Mouse (Mus musculus) urinary bladder, postnatal 25 days (tissue): Measurements from ENCODE around the gene Pik3cb.
A peak's percentile ranks its signal among the peaks of the same experiment; 100 is the strongest.

ENCODE experiments used
- DNase-seq: peaks from one replicate; pipeline ENCODE4 v3.0.0; 2022; ENCODE audit warnings: low spot score

Pik3cb gene

GRCm38 (mm10) chr9:99140063-99140882, at the start of gene Pik3cb:
Gene Pik3cb (minus strand): TSS chr9:99140621.
- peak; percentile 99 for DNase-seq

DNA sequence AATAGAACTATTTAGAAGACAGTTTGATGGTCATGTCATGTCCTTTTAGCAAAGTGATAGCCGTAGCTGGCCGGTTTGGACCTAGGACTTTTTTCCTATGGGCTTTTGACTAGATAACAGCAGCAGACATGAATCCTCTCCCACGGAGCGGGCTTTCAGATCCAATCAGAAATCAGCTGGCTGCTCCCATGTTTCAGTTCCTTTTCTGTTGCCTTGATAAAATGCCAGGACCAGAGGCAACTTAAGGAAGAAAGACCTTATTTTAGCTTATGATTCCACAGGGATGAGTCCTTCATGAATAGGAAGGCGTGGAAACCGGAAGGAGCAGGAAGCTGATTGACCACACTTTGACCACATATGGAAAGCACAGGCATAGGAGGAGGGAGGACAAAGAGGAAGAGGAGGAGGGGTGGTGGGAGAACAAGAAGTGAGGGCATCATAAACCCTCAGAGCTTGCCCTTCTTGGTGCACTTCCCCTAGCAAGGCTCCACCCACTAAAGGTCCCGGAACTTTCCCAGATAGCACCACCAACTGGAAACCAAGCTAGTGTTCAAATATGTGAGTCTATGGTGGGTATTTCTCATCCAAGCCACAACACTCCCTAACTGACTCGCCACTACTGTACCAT, 42.7 kb upstream of the Pik3cb start:
- no peak for DNase-seq

DNA sequence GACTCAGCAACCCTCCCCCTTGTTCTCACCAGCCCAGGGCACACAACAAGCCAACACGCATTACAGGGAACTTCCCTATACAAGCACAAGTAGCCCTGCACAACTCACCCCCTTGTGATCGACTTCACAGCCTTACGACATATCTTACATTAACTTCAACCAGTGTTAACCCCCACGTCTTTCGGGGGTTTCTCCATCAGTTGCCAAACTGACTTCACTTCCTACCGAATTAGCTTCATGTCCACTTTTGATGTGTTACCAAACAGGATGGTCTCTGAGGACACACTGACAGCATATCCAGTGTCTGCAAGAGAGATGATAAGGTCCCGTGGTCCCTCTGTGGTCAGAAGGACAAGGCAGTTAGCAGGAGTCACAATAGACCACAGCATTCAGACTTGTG, 41.7 kb upstream of the Pik3cb start:
- no peak for DNase-seq

- DNase-seq, result no peak
Measured at GRCm38 (mm10) chr9:99180272-99180671, 39.9 kb upstream of the Pik3cb start.

GRCm38 (mm10) chr9:99178736-99179135, 38.3 kb upstream of the Pik3cb start:
- no peak for DNase-seq

- DNase-seq, result no peak
Measured at GRCm38 (mm10) chr9:99175774-99176173, 35.4 kb upstream of the Pik3cb start.

DNA sequence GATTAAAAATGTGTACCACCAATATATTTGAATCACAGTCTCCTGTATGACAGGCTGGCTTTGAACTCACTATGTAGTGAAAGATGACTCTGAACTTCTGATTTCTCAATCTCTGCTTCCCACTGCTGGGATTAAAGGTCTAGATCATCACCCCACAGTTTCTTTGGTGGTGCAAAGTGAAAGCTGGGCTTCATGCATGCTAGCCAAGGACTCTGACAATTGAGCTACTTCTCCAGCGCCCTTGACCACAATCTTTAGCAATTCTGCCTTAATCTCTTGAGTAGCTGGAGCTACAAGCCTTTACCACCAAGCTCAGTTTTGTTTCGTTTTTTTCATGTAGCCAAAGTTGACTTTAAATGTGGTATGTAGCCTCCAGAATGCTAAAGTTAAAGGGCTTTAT, 32.4 kb upstream of the Pik3cb start:
- no peak for DNase-seq

DNA sequence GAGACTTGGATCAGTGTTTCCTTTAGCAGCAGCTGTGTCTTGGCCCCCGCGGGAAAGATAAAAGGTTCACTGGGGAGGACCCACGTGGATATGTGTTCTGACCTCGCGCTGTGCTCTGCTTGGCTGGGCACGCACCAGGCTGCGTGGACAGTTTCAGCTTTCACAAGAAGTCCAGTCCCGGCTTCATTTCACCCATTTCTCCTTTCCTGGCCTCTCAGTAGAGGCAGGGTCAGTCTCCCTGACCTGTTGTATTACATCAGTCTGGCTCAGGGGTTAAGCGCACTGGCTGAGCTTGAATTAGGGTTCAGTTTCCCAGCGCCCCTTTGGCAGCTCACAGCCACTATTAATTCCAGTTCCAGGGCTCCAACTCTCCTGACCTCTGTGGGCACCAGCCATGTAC, 30.8 kb upstream of the Pik3cb start:
- no peak for DNase-seq

DNA sequence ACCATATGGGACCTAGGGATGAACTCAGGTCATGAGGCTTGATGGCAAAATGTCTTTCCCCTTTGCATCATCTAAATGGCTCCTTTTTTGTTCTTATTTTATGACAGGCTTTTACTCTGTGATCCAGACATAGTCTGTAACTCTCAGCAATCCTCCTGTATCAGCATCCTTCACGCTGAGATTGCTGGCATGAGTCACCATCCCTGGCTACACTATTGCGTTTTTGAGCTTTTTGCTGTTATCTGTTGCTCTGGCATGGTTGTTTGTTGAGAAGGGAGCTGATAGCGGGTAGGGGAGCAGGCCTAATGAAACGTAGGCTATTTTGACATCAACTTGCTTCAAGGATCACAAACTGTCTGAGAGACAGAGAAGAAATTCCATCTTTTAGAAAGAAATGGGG, 28.6 kb upstream of the Pik3cb start:
- no peak for DNase-seq

DNA sequence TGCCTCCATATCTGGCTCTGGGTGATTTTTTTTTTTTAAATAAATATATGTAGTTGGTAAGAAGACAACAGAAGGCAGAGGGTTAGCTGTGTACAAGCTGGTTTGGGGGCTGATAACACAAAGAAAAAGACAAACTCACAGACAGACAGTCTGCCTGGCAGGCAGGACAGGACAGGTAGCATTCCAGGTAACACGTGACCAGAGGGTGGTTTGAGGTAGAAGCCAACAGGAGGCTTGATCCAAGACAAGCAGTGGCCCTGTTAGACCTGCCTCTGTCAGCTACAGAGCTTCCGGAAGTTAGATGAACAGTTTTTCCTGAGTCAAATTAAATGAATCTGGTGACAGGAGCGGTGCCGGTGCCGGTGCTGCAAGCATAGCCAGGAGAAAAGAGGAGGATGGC, 26.5 kb upstream of the Pik3cb start:
- DNase-seq, result peak; percentile 41

DNA sequence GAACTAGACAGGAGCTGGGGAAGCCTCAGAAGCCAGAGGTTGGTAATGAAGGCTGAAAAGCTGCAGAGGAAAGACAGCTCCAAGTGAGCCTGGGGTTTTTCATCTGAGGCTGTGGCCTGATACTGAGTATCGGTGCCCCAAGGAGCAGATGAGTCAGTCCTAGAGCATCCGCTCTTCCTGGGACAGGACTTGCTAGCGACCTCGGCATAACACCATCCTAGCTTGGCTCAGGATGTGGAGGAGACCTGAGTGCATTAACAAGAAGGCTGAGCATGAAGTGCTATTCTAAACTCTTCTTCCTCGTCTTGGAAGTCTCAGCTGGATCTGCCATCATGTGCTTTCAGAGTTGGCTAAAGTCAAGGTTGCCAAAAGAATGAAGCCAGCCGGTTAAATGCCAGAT, 25.5 kb upstream of the Pik3cb start:
- DNase-seq, result no peak

GRCm38 (mm10) chr9:99164664-99165226, 24.3 kb upstream of the Pik3cb start:
- DNase-seq, result no peak

GRCm38 (mm10) chr9:99164148-99164503, 23.7 kb upstream of the Pik3cb start:
- no peak for DNase-seq

DNA sequence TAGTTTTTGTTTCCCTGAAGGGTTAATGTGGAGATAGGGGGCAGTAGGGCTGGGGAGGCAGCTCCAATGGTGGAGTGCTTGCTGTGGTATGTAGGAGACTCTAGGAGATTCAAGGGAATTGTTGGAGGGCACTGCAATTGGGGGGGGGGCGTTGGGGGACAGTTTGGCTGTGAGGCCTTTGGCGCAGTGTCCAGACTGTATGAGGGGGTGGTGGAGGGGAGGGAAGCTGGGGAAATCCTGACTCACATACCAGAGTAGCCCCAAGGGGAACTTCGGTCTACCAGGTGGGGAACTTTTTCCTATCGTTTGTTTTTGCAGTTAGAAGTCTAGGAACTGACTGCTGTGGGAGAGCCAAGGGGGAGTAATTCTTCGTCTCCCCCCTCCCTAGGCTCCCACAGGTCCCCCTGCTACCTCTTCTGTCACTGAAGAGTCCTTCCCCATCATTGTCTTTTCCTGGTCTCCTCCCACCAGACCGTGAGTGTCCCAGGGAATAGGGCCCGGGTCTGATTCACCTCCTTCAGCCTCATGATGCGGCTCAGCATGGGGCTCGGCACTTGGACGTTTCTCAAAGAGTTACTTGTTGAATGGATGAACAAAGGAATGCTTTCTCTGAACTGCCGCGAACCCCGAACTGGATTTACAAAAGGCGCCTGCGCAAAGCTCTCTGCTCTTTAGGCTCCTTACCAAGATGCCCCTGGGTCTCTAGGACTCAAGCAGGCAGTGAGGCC, 23.2 kb upstream of the Pik3cb start:
- DNase-seq, result no peak

GRCm38 (mm10) chr9:99162839-99163238, 22.4 kb upstream of the Pik3cb start:
- DNase-seq, result no peak

DNA sequence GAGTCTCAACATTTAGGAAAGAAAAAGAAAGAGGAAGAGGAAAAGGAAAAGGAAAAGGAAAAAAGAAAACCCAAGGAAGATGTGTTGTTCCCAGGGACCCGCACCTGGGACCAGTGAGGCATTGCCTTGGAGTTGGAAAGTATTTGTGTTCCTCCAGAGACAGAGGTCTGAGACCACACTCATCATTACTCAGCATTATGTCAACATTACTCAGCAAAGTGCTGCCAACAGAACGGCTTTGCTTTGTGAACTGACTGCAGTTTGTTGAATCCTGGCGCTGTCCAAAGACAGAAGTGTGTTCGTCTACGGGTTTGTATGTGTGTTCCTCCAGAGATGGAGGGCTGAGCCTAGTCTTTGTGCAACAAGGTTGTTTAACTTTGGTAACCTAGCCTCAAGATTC, 20.4 kb upstream of the Pik3cb start:
- DNase-seq, result no peak

DNA sequence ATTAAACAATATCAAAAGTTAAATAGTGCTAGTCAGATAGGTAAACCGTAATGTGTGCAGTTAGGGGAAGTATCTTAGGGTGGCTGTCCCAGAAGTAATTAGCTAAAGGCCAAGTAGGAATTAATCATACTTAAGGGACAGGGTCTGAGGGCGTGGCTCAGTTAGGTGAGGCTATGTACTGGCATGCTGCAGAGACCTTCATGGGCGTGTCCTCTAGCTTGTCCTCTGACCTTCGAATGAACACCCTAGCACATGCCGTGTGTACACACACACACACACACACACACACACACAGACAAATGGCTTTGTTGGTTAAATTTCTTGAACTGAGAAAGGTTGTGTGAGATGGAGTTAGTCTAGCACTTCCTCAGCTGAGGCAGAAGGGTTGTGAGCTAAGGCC, 19.5 kb upstream of the Pik3cb start:
- DNase-seq, result no peak

- DNase-seq, result no peak
Measured at GRCm38 (mm10) chr9:99158708-99159107, 18.3 kb upstream of the Pik3cb start.

DNA sequence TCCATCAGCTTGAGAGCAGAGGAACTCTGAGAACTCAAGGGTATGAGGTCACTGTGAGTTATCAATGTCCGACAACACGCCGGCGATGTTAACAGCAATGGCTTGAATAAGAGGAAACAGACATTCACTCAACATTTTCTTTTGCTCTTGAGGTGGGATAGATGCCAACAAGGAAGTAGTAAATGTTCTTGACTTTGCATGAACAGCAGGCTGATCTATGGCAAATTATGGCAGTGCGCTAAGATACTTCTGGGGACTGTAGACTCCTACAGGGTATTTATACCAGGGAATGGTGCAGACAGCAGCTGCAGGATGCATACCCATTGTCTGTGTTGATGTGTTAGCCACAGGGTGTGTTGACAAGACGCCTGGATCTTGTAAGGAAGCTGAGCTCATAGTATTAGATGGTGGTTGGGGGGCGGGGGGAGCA, 17.8 kb upstream of the Pik3cb start:
- no peak for DNase-seq

- no peak for DNase-seq
Measured at GRCm38 (mm10) chr9:99153655-99154054, 13.2 kb upstream of the Pik3cb start.

- no peak for DNase-seq
Measured at GRCm38 (mm10) chr9:99152699-99153490, 12.5 kb upstream of the Pik3cb start.
